ENCODE assay signal across 10 mouse cellular contexts in genomic region chr9:120171295-120171694, GRCm38 (mm10). TPM values are rescaled to one million over a fixed set of nuclear protein-coding genes. Genes with fewer than 3 reads are reported as not detected.
DNase-seq lines count a peak whose midpoint lies in the region; ATAC-seq and TF ChIP-seq lines count a peak whose summit lies in the region.
"Had no signal": no experiment of that assay in that cellular context is flagged by ENCODE, and none has a peak within 500 bp of the region (broad histone marks: within the 10 kb centered on the region; RNA-seq: fewer than 3 reads in every experiment).

No protein-coding gene starts in this region.

- no peaks in the 10 kb centered on the region for H3K27me3 ChIP-seq in intestine, embryonic 14.5 days (replicated peaks; ENCODE audit: control insufficient read depth, insufficient read depth, low read length)
- no peaks in the 10 kb centered on the region for H3K27me3 ChIP-seq in intestine, embryonic 15.5 days (replicated peaks)
- H3K27me3 ChIP-seq in MEL (ENCODE audit: control insufficient read depth in 1 of 2, insufficient read depth in 2 of 2, low read length in 2 of 2): peaks cover 2 to 3% of the 10 kb centered on the region in 2 experiments; a peak in 3 of 4 replicates
- H3K27me3 ChIP-seq in heart, embryonic 11.5 days (ENCODE audit: control insufficient read depth, insufficient read depth, low read length): peaks cover 5% of the 10 kb centered on the region

- DNase-seq in intestine, embryonic 14.5 days (ENCODE audit: low spot score): peak; percentile 82
- peak; percentile 62 for DNase-seq in MEL (ENCODE audit: low read depth, low spot score)
- DNase-seq in cerebellum, adult 9-10 months: peak; percentile 41
- DNase-seq in left cerebral cortex, postnatal 14 days (ENCODE audit: low spot score in 2 of 2): peak; percentile 58 to 72
- peak; percentile 68 for DNase-seq in naive thymus-derived CD4-positive, alpha-beta T cell, adult 2 months (ENCODE audit: low read depth)
- DNase-seq in thymus, postnatal 25 days: peak; percentile 73

- H3K79me2 ChIP-seq in MEL (ENCODE audit: control insufficient read depth, insufficient read depth, low read length, poor library complexity): no peaks in the 10 kb centered on the region

- no peak overlapping the region for H3K4me2 ChIP-seq in intestine, embryonic 14.5 days (ENCODE audit: low read length)
- no peak overlapping the region for H3K4me2 ChIP-seq in intestine, embryonic 15.5 days (replicated peaks)
- no peak overlapping the region for H3K4me2 ChIP-seq in heart, embryonic 11.5 days
- H3K4me2 ChIP-seq: embryonic facial prominence, embryonic 15.5 days had no signal

- ATAC-seq in intestine, embryonic 14.5 days (replicated peaks; ENCODE audit: low FRiP score, low TSS enrichment, low read depth): no peak
- no peak for ATAC-seq in intestine, embryonic 15.5 days
- 0 out of 2 replicates have a peak, but pooled peaks have one; percentile 59 for ATAC-seq in heart, embryonic 11.5 days (replicated peaks; ENCODE audit: insufficient number of reproducible peaks, low FRiP score, low TSS enrichment)

- H3K27ac ChIP-seq in intestine, embryonic 14.5 days (ENCODE audit: low read depth): no peak overlapping the region
- H3K27ac ChIP-seq in intestine, embryonic 15.5 days: no peak overlapping the region
- no peak overlapping the region for H3K27ac ChIP-seq in MEL (ENCODE audit: control insufficient read depth, low read depth, low read length)
- no peak overlapping the region for H3K27ac ChIP-seq in heart, embryonic 11.5 days (ENCODE audit: low read depth, low read length)
- H3K27ac ChIP-seq: embryonic facial prominence, embryonic 15.5 days had no signal

- TF ChIP-seq RAD21 in MEL (IDR thresholded peaks at IDR 0.05; ENCODE audit: low read depth, low read length): peak; percentile 77

- H3K9ac ChIP-seq in intestine, embryonic 14.5 days (ENCODE audit: low read length): no peak overlapping the region
- H3K9ac ChIP-seq in intestine, embryonic 15.5 days: no peak overlapping the region
- H3K9ac ChIP-seq in MEL (ENCODE audit: control insufficient read depth, low read depth, low read length, poor library complexity, severe bottlenecking): no peak overlapping the region
- no peak overlapping the region for H3K9ac ChIP-seq in heart, embryonic 11.5 days (ENCODE audit: low read depth, low read length)
- H3K9ac ChIP-seq: embryonic facial prominence, embryonic 15.5 days had no signal

- H3K4me1 ChIP-seq in intestine, embryonic 14.5 days (replicated peaks; ENCODE audit: control insufficient read depth, insufficient read depth, low read length): no peaks in the 10 kb centered on the region
- H3K4me1 ChIP-seq in intestine, embryonic 15.5 days (replicated peaks): no peaks in the 10 kb centered on the region
- no peaks in the 10 kb centered on the region for H3K4me1 ChIP-seq in MEL (ENCODE audit: control insufficient read depth in 1 of 2, insufficient read depth in 2 of 2, low read length in 2 of 2)
- no peaks in the 10 kb centered on the region for H3K4me1 ChIP-seq in heart, embryonic 11.5 days (ENCODE audit: control insufficient read depth, insufficient read depth, low read length)
- H3K4me1 ChIP-seq: embryonic facial prominence, embryonic 15.5 days had no signal

- no peak for TF ChIP-seq EP300 in MEL (IDR thresholded peaks at IDR 0.05; ENCODE audit: low read depth in 1 of 2, low read length in 2 of 2)

- 38% methylated on average over 5 of the region's 5 CpGs for WGBS in intestine, embryonic 14.5 days
- 33% methylated on average over 5 of the region's 5 CpGs for WGBS in intestine, embryonic 15.5 days
- WGBS in heart, embryonic 11.5 days (ENCODE audit: insufficient replicate concordance): 44% methylated on average over 5 of the region's 5 CpGs

- TF ChIP-seq POLR2A in MEL (IDR thresholded peaks at IDR 0.05; ENCODE audit: control insufficient read depth in 1 of 2, insufficient read depth in 1 of 2, low read depth in 1 of 2, low read length in 2 of 2, poor library complexity in 1 of 2): no peak

- intact Hi-C loops in left cerebral cortex, postnatal 14 days (cut with DNase I): loop anchor here (1.0 kb wide), 1 partner anchor 31 kb away; no protein-coding TSS in a partner anchor

- no peaks in the 10 kb centered on the region for H3K36me3 ChIP-seq in intestine, embryonic 14.5 days (ENCODE audit: control insufficient read depth, insufficient read depth, low read length)
- no peaks in the 10 kb centered on the region for H3K36me3 ChIP-seq in intestine, embryonic 15.5 days
- H3K36me3 ChIP-seq in MEL (ENCODE audit: control insufficient read depth in 1 of 2, insufficient read depth in 2 of 2, low read length in 2 of 2): no peaks in the 10 kb centered on the region
- no peaks in the 10 kb centered on the region for H3K36me3 ChIP-seq in heart, embryonic 11.5 days (ENCODE audit: control insufficient read depth, insufficient read depth, low read length)
- H3K36me3 ChIP-seq: embryonic facial prominence, embryonic 15.5 days had no signal

- no peaks in the 10 kb centered on the region for H3K9me3 ChIP-seq in intestine, embryonic 14.5 days (ENCODE audit: control insufficient read depth, low read length)
- no peaks in the 10 kb centered on the region for H3K9me3 ChIP-seq in intestine, embryonic 15.5 days
- no peaks in the 10 kb centered on the region for H3K9me3 ChIP-seq in MEL (replicated peaks; ENCODE audit: insufficient read depth, low read length)
- no peaks in the 10 kb centered on the region; the same call in 1 of the 2 replicates for H3K9me3 ChIP-seq in heart, embryonic 11.5 days (replicated peaks; ENCODE audit: control insufficient read depth, low read length)
- H3K9me3 ChIP-seq: embryonic facial prominence, embryonic 15.5 days had no signal

- H3K4me3 ChIP-seq in intestine, embryonic 14.5 days (ENCODE audit: low read depth, low read length): no peak overlapping the region
- no peak overlapping the region for H3K4me3 ChIP-seq in intestine, embryonic 15.5 days (replicated peaks)
- H3K4me3 ChIP-seq in MEL (ENCODE audit: control insufficient read depth in 1 of 2, insufficient read depth in 1 of 2, low read depth in 2 of 2, low read length in 2 of 2): no peak overlapping the region
- no peak overlapping the region for H3K4me3 ChIP-seq in heart, embryonic 11.5 days (ENCODE audit: low read depth, low read length)
- H3K4me3 ChIP-seq: embryonic facial prominence, embryonic 15.5 days had no signal

- peak; percentile 56 to 85 (median 76) for TF ChIP-seq CTCF in MEL (IDR thresholded peaks at IDR 0.05 in 2 of 3, conservative IDR thresholded peaks at IDR 0.05 in 1 of 3; ENCODE audit: control insufficient read depth in 1 of 3, insufficient read depth in 1 of 3, low read depth in 2 of 3, low read length in 3 of 3, poor library complexity in 1 of 3, severe bottlenecking in 1 of 3)

TF ChIP-seq in MEL, 35 proteins besides CTCF, POLR2A, EP300 and RAD21:
- TF ChIP-seq SMC3 (IDR thresholded peaks at IDR 0.05; ENCODE audit: low read depth, low read length) (peak; percentile 89), ZC3H11A (IDR thresholded peaks at IDR 0.05; ENCODE audit: low read depth, low read length) (peak; percentile 73), HCFC1 (IDR thresholded peaks at IDR 0.05; ENCODE audit: low read depth, low read length) (no peak), POLR2AphosphoS2 (IDR thresholded peaks at IDR 0.05; ENCODE audit: low read length) (no peak), ZNF384 (IDR thresholded peaks at IDR 0.05; ENCODE audit: low read depth, low read length) (peak; percentile 23; the same call in 1 of the 2 replicates)

RNA-seq across cellular contexts. Expression of gene Mobp, which starts 21.8 kb away (rescaled TPM):
- polyA plus RNA-seq in intestine, embryonic 14.5 days (2014; fragmentation: Nextera tagmentation; extraction: Ambion mirVana): not detected in 2 replicates
- polyA plus RNA-seq in intestine, embryonic 15.5 days (2015; fragmentation: Nextera tagmentation; extraction: Ambion mirVana): 0.11 and 0.14 TPM in 2 replicates
- not detected in 2 replicates for total RNA-seq in MEL (2012; rRNA removed)
- not detected for polyA plus RNA-seq in MEL (2012; ENCODE audit: insufficient read depth in 1 of 2, insufficient read length in 2 of 2, low read depth in 1 of 2, low replicate concordance in 2 of 2, missing spikeins in 1 of 2)
- polyA plus RNA-seq in heart, embryonic 11.5 days (2014; fragmentation: Nextera tagmentation; extraction: Ambion mirVana): not detected in 2 replicates
- total RNA-seq in left cerebral cortex, postnatal 14 days (2021): 100 to 1,000 TPM; 128 to 224 TPM
- polyA plus RNA-seq: lung, embryonic 16.5 days had no signal

RNA-seq across cellular contexts. Expression of gene Rpsa, which starts 43.8 kb away (rescaled TPM):
- polyA plus RNA-seq in intestine, embryonic 14.5 days (2014; fragmentation: Nextera tagmentation; extraction: Ambion mirVana): 2,190 and 2,220 TPM in 2 replicates
- polyA plus RNA-seq in intestine, embryonic 15.5 days (2015; fragmentation: Nextera tagmentation; extraction: Ambion mirVana): 1,311 and 1,452 TPM in 2 replicates
- total RNA-seq in MEL (2012; rRNA removed): 1,584 and 1,827 TPM in 2 replicates
- 1,000 to 10,000 TPM in 1 of 2 experiments, 100 to 1,000 TPM in 1; 726 to 4,532 TPM for polyA plus RNA-seq in MEL (2012; ENCODE audit: insufficient read depth in 1 of 2, insufficient read length in 2 of 2, low read depth in 1 of 2, low replicate concordance in 2 of 2, missing spikeins in 1 of 2)
- 1,140 and 1,315 TPM in 2 replicates for polyA plus RNA-seq in heart, embryonic 11.5 days (2014; fragmentation: Nextera tagmentation; extraction: Ambion mirVana)
- total RNA-seq in left cerebral cortex, postnatal 14 days (2021): 100 to 1,000 TPM; 505 to 517 TPM
